Mouse (Mus musculus): ENCODE measurements around the gene Frat2. TPM values are rescaled to one million over a fixed set of nuclear protein-coding genes. Genes with fewer than 3 reads are reported as not detected.

Gene Frat2
- total RNA-seq, 2 experiments from 2014 or later = 7.6 to 10.2 TPM

DNA sequence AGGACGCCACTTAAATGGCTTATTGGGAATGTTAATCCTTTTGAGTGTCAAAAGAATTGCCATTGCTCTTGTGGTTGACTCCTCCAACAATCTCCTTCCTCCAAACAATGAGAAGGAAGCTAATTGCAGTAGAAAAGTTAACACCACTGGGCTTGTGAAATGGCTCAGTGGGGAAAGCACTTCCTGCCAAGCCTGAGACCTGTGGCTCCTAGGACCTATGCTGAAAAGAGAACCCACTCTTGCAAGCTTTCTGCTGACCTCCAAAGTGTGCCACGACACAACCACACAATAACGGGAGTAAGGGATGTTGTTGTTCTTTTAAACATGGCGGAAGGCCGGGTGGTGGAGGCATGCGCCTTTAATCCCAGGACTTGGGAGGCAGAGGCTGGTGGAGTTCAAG, 50.4 kb downstream of the Frat2 start:
- DNase-seq (ENCODE audit: low spot score in 2 of 2) = no peak
- intact Hi-C loops (cut with DNase I) = no loop called here

- no peak for DNase-seq (ENCODE audit: low spot score in 2 of 2)
- intact Hi-C loops (cut with DNase I) = no loop called here
Observed at GRCm38 (mm10) chr19:41796789-41797327, 51.1 kb downstream of the Frat2 start.

GRCm38 (mm10) chr19:41796148-41796760, 51.7 kb downstream of the Frat2 start:
- DNase-seq (ENCODE audit: low spot score in 2 of 2) = no peak
- intact Hi-C loops (cut with DNase I) = no loop called here

Other genes starting within 250 kb of the Frat2 start
- 10 to 100 TPM; 47.8 to 59.1 TPM for gene Slit1, start 104.5 kb downstream of the Frat2 start, total RNA-seq (2021)
- gene Arhgap19, start 46.1 kb downstream of the Frat2 start, total RNA-seq (2021) = 1 to 10 TPM; 2.7 to 3.4 TPM
- 10 to 100 TPM; 15.5 to 17.6 TPM for gene Frat1, start 18.2 kb downstream of the Frat2 start, total RNA-seq (2021)
- 10 to 100 TPM; 32.2 to 34.1 TPM for gene Rrp12, start 48.0 kb upstream of the Frat2 start, total RNA-seq (2021)
- gene Pgam1, start 63.8 kb upstream of the Frat2 start, total RNA-seq (2021) = 100 to 1,000 TPM; 530 to 626 TPM
- gene Exosc1, start 85.3 kb upstream of the Frat2 start, total RNA-seq (2021) = 10 to 100 TPM; 21.0 to 27.3 TPM
- gene Zdhhc16, start 85.3 kb upstream of the Frat2 start, total RNA-seq (2021) = 10 to 100 TPM; 45.4 to 48.5 TPM
- gene Mms19, start 133.0 kb upstream of the Frat2 start, total RNA-seq (2021) = 10 to 100 TPM; 25.2 to 36.7 TPM
- gene Ubtd1, start 133.6 kb upstream of the Frat2 start, total RNA-seq (2021) = 10 to 100 TPM; 12.2 to 15.1 TPM
- not detected for gene Ankrd2, start 187.9 kb upstream of the Frat2 start, total RNA-seq (2021)
- gene Hoga1, start 197.5 kb upstream of the Frat2 start, total RNA-seq (2021) = 1 to 10 TPM; 3.4 to 4.2 TPM
- under 1 TPM; 0.62 to 0.86 TPM for gene 4933411K16Rik, start 204.1 kb upstream of the Frat2 start, total RNA-seq (2021)
- 10 to 100 TPM; 67.8 to 75.3 TPM for gene Morn4, start 238.2 kb upstream of the Frat2 start, total RNA-seq (2021)
- gene Pi4k2a, start 242.3 kb upstream of the Frat2 start, total RNA-seq (2021) = 10 to 100 TPM; 63.6 to 72.2 TPM